Mouse (Mus musculus): ENCODE measurements around the gene Fbxl19.
"Not testable (repeated sequence)": the region's sequence is repeated elsewhere in the genome, so short reads cannot be mapped to it uniquely, and the experiment has no call there.

The Fbxl19 gene

GRCm38 (mm10) chr7:127725490-127725889 lies 18.9 kb upstream of the Fbxl19 start:
- in situ Hi-C loops (cut with MboI; ENCODE audit: low pct_unique_long_range_greater_than_20kb in 1 of 2, low sequenced_read_pairs in 2 of 2, unreplicated experiment in 1 of 2) = no loop called here

GRCm38 (mm10) chr7:127725924-127726323 lies 18.4 kb upstream of the Fbxl19 start:
- in situ Hi-C loops (cut with MboI; ENCODE audit: low pct_unique_long_range_greater_than_20kb in 1 of 2, low sequenced_read_pairs in 2 of 2, unreplicated experiment in 1 of 2) = no loop called here

GRCm38 (mm10) chr7:127727898-127728297 lies 16.4 kb upstream of the Fbxl19 start:
- in situ Hi-C loops (cut with MboI; ENCODE audit: low pct_unique_long_range_greater_than_20kb in 1 of 2, low sequenced_read_pairs in 2 of 2, unreplicated experiment in 1 of 2) = no loop called here

GRCm38 (mm10) chr7:127730170-127730569 lies 14.2 kb upstream of the Fbxl19 start:
- in situ Hi-C loops (cut with MboI; ENCODE audit: low pct_unique_long_range_greater_than_20kb in 1 of 2, low sequenced_read_pairs in 2 of 2, unreplicated experiment in 1 of 2) = no loop called here

GRCm38 (mm10) chr7:127732066-127732465 lies 12.3 kb upstream of the Fbxl19 start, which contains the start of gene Ctf2:
Ctf2 (minus strand) TSS chr7:127732166.
- in situ Hi-C loops (cut with MboI; ENCODE audit: low pct_unique_long_range_greater_than_20kb in 1 of 2, low sequenced_read_pairs in 2 of 2, unreplicated experiment in 1 of 2) = not testable (repeated sequence)

GRCm38 (mm10) chr7:127745251-127745651 lies 908 bp downstream of the Fbxl19 start:
- in situ Hi-C loops (cut with MboI; ENCODE audit: low pct_unique_long_range_greater_than_20kb in 1 of 2, low sequenced_read_pairs in 2 of 2, unreplicated experiment in 1 of 2) = no loop called here

- in situ Hi-C loops (cut with MboI; ENCODE audit: low pct_unique_long_range_greater_than_20kb in 1 of 2, low sequenced_read_pairs in 2 of 2, unreplicated experiment in 1 of 2) = no loop called here
These were observed 1.5 kb downstream of the Fbxl19 start for GRCm38 (mm10) chr7:127745652-127746493.

- in situ Hi-C loops (cut with MboI; ENCODE audit: low pct_unique_long_range_greater_than_20kb in 1 of 2, low sequenced_read_pairs in 2 of 2, unreplicated experiment in 1 of 2) = no loop called here
These were observed 2.5 kb downstream of the Fbxl19 start for GRCm38 (mm10) chr7:127746494-127747491.

- in situ Hi-C loops (cut with MboI; ENCODE audit: low pct_unique_long_range_greater_than_20kb in 1 of 2, low sequenced_read_pairs in 2 of 2, unreplicated experiment in 1 of 2) = no loop called here
These were observed 3.4 kb downstream of the Fbxl19 start for GRCm38 (mm10) chr7:127747559-127748234.

- in situ Hi-C loops (cut with MboI; ENCODE audit: low pct_unique_long_range_greater_than_20kb in 1 of 2, low sequenced_read_pairs in 2 of 2, unreplicated experiment in 1 of 2) = no loop called here
These were observed 3.9 kb downstream of the Fbxl19 start for GRCm38 (mm10) chr7:127748235-127748560.

- in situ Hi-C loops (cut with MboI; ENCODE audit: low pct_unique_long_range_greater_than_20kb in 1 of 2, low sequenced_read_pairs in 2 of 2, unreplicated experiment in 1 of 2) = no loop called here
These were observed 6.1 kb downstream of the Fbxl19 start for GRCm38 (mm10) chr7:127750131-127751127.

- in situ Hi-C loops (cut with MboI; ENCODE audit: low pct_unique_long_range_greater_than_20kb in 1 of 2, low sequenced_read_pairs in 2 of 2, unreplicated experiment in 1 of 2) = no loop called here
These were observed 7.3 kb downstream of the Fbxl19 start for GRCm38 (mm10) chr7:127751619-127752018.

- in situ Hi-C loops (cut with MboI; ENCODE audit: low pct_unique_long_range_greater_than_20kb in 1 of 2, low sequenced_read_pairs in 2 of 2, unreplicated experiment in 1 of 2) = no loop called here
These were observed 7.7 kb downstream of the Fbxl19 start for GRCm38 (mm10) chr7:127752069-127752468.

GRCm38 (mm10) chr7:127753158-127753557 lies 8.8 kb downstream of the Fbxl19 start:
- in situ Hi-C loops (cut with MboI; ENCODE audit: low pct_unique_long_range_greater_than_20kb in 1 of 2, low sequenced_read_pairs in 2 of 2, unreplicated experiment in 1 of 2) = no loop called here

- in situ Hi-C loops (cut with MboI; ENCODE audit: low pct_unique_long_range_greater_than_20kb in 1 of 2, low sequenced_read_pairs in 2 of 2, unreplicated experiment in 1 of 2) = no loop called here
These were observed 9.4 kb downstream of the Fbxl19 start for GRCm38 (mm10) chr7:127753741-127754140.

- in situ Hi-C loops (cut with MboI; ENCODE audit: low pct_unique_long_range_greater_than_20kb in 1 of 2, low sequenced_read_pairs in 2 of 2, unreplicated experiment in 1 of 2) = loop anchor here in 1 of 2 experiments (5.0 kb wide), 1 partner anchor 102 kb away; no protein-coding TSS in a partner anchor
These were observed 15.4 kb downstream of the Fbxl19 start for GRCm38 (mm10) chr7:127759716-127760115.

- in situ Hi-C loops (cut with MboI; ENCODE audit: low pct_unique_long_range_greater_than_20kb in 1 of 2, low sequenced_read_pairs in 2 of 2, unreplicated experiment in 1 of 2) = no loop called here
These were observed 16.1 kb downstream of the Fbxl19 start for GRCm38 (mm10) chr7:127760478-127760877.

- in situ Hi-C loops (cut with MboI; ENCODE audit: low pct_unique_long_range_greater_than_20kb in 1 of 2, low sequenced_read_pairs in 2 of 2, unreplicated experiment in 1 of 2) = no loop called here
These were observed 16.7 kb downstream of the Fbxl19 start for GRCm38 (mm10) chr7:127761026-127761425.
